Mouse (Mus musculus): ENCODE measurements around the gene Naa80. TPM values are rescaled to one million over a fixed set of nuclear protein-coding genes. Genes with fewer than 3 reads are reported as not detected.
"Not testable (repeated sequence)": the region's sequence is repeated elsewhere in the genome, so short reads cannot be mapped to it uniquely, and the experiment has no call there.

The Naa80 gene
- polyA plus RNA-seq, 1 experiment, result 19.5 TPM

- under 1% methylated on average over 46 of the region's 46 CpGs for WGBS
- TF ChIP-seq POLR2A (IDR thresholded peaks at IDR 0.05; ENCODE audit: borderline replicate concordance, insufficient read depth, low read length) (peak; percentile 69; the same call in 1 of the 2 replicates), CTCF (IDR thresholded peaks at IDR 0.05; ENCODE audit: borderline replicate concordance, insufficient read depth, low read depth, low read length) (no peak)
Measured at GRCm38 (mm10) chr9:107563029-107563581, 15.6 kb upstream of the Naa80 start, which contains the start of gene Tusc2. Gene Tusc2, plus strand, starts transcription at chr9:107563255.

GRCm38 (mm10) chr9:107565556-107565955, 13.1 kb upstream of the Naa80 start:
- not testable (repeated sequence) for DNase-seq; H3K4me3 ChIP-seq (replicated peaks; ENCODE audit: insufficient read depth, low read depth, low read length); H3K27me3 ChIP-seq (ENCODE audit: control insufficient read depth, insufficient read depth, low read length); H3K27ac ChIP-seq (ENCODE audit: insufficient read depth, low read length)
- 45% methylated on average over 5 of the region's 5 CpGs for WGBS
- H3K4me1 ChIP-seq (ENCODE audit: control insufficient read depth, insufficient read depth, low read length), result peaks cover 16% of the 10 kb centered on the region

More at GRCm38 (mm10) chr9:107563029-107563581, 15.6 kb upstream of the Naa80 start, which contains the start of gene Tusc2:
- Histone ChIP-seq H3K27ac (ENCODE audit: insufficient read depth, low read length) (peak within 1 kb of the TSS; percentile 55; the same call in 1 of the 2 replicates), H3K4me3 (replicated peaks; ENCODE audit: insufficient read depth, low read depth, low read length) (peak within 1 kb of the TSS; percentile 82), H3K4me1 (ENCODE audit: control insufficient read depth, insufficient read depth, low read length) (peaks cover 10% of the 10 kb centered on the region; the same call in 1 of the 2 replicates), H3K27me3 (ENCODE audit: control insufficient read depth, insufficient read depth, low read length) (no peaks in the 10 kb centered on the region)
- DNase-seq, result peak; percentile 94 to 98

- H3K4me3 ChIP-seq (replicated peaks; ENCODE audit: insufficient read depth, low read depth, low read length), result no peak overlapping the region
- H3K27ac ChIP-seq (ENCODE audit: insufficient read depth, low read length), result no peak overlapping the region
- TF ChIP-seq POLR2A (IDR thresholded peaks at IDR 0.05; ENCODE audit: borderline replicate concordance, insufficient read depth, low read length) (no peak), CTCF (IDR thresholded peaks at IDR 0.05; ENCODE audit: borderline replicate concordance, insufficient read depth, low read depth, low read length) (peak; percentile 86)
- DNase-seq, result peak; percentile 74 to 84
- peaks cover 16% of the 10 kb centered on the region for H3K4me1 ChIP-seq (ENCODE audit: control insufficient read depth, insufficient read depth, low read length)
- no peaks in the 10 kb centered on the region for H3K27me3 ChIP-seq (ENCODE audit: control insufficient read depth, insufficient read depth, low read length)
- 53% methylated on average over 15 of the region's 15 CpGs for WGBS
Measured at GRCm38 (mm10) chr9:107566041-107566709, 12.5 kb upstream of the Naa80 start.

GRCm38 (mm10) chr9:107566855-107567254, 11.8 kb upstream of the Naa80 start:
- Histone ChIP-seq H3K27me3 (ENCODE audit: control insufficient read depth, insufficient read depth, low read length) (no peaks in the 10 kb centered on the region), H3K27ac (ENCODE audit: insufficient read depth, low read length) (no peak overlapping the region), H3K4me3 (replicated peaks; ENCODE audit: insufficient read depth, low read depth, low read length) (no peak overlapping the region), H3K4me1 (ENCODE audit: control insufficient read depth, insufficient read depth, low read length) (peaks cover 16% of the 10 kb centered on the region)
- WGBS, result 79% methylated on average over 3 of the region's 3 CpGs
- no peak for DNase-seq
- no peak for TF ChIP-seq CTCF (IDR thresholded peaks at IDR 0.05; ENCODE audit: borderline replicate concordance, insufficient read depth, low read depth, low read length)
- no peak for TF ChIP-seq POLR2A (IDR thresholded peaks at IDR 0.05; ENCODE audit: borderline replicate concordance, insufficient read depth, low read length)

GRCm38 (mm10) chr9:107567702-107568319, 10.9 kb upstream of the Naa80 start, which contains the start of gene Hyal2:
Gene Hyal2, plus strand, starts transcription at chr9:107567945.
- peak within 1 kb of the TSS; percentile 24; the same call in 1 of the 2 replicates for H3K27ac ChIP-seq (ENCODE audit: insufficient read depth, low read length)
- H3K27me3 ChIP-seq (ENCODE audit: control insufficient read depth, insufficient read depth, low read length), result no peaks in the 10 kb centered on the region
- DNase-seq, result no peak
- TF ChIP-seq CTCF (IDR thresholded peaks at IDR 0.05; ENCODE audit: borderline replicate concordance, insufficient read depth, low read depth, low read length), result no peak
- TF ChIP-seq POLR2A (IDR thresholded peaks at IDR 0.05; ENCODE audit: borderline replicate concordance, insufficient read depth, low read length), result no peak
- peak within 1 kb of the TSS; percentile 63 for H3K4me3 ChIP-seq (replicated peaks; ENCODE audit: insufficient read depth, low read depth, low read length)
- WGBS, result 50% methylated on average over 18 of the region's 18 CpGs
- H3K4me1 ChIP-seq (ENCODE audit: control insufficient read depth, insufficient read depth, low read length), result peaks cover 16% of the 10 kb centered on the region

GRCm38 (mm10) chr9:107568331-107569261, 10.1 kb upstream of the Naa80 start:
- 4% methylated on average over 41 of the region's 41 CpGs for WGBS
- Histone ChIP-seq H3K4me1 (ENCODE audit: control insufficient read depth, insufficient read depth, low read length) (peaks cover 16% of the 10 kb centered on the region), H3K4me3 (replicated peaks; ENCODE audit: insufficient read depth, low read depth, low read length) (peak overlapping the region; percentile 63), H3K27ac (ENCODE audit: insufficient read depth, low read length) (peak overlapping the region; percentile 24; the same call in 1 of the 2 replicates), H3K27me3 (ENCODE audit: control insufficient read depth, insufficient read depth, low read length) (no peaks in the 10 kb centered on the region)
- DNase-seq, result peak; percentile 79 to 81
- peak; percentile 34; the same call in 1 of the 2 replicates for TF ChIP-seq POLR2A (IDR thresholded peaks at IDR 0.05; ENCODE audit: borderline replicate concordance, insufficient read depth, low read length)
- TF ChIP-seq CTCF (IDR thresholded peaks at IDR 0.05; ENCODE audit: borderline replicate concordance, insufficient read depth, low read depth, low read length), result no peak

- Histone ChIP-seq H3K27ac (ENCODE audit: insufficient read depth, low read length) (0 out of 2 replicates have a peak overlapping the region, but pooled peaks have one; percentile 12), H3K27me3 (ENCODE audit: control insufficient read depth, insufficient read depth, low read length) (no peaks in the 10 kb centered on the region), H3K4me3 (replicated peaks; ENCODE audit: insufficient read depth, low read depth, low read length) (peak overlapping the region; percentile 63), H3K4me1 (ENCODE audit: control insufficient read depth, insufficient read depth, low read length) (peaks cover 12% of the 10 kb centered on the region)
- WGBS, result 2% methylated on average over 23 of the region's 23 CpGs
- TF ChIP-seq CTCF (IDR thresholded peaks at IDR 0.05; ENCODE audit: borderline replicate concordance, insufficient read depth, low read depth, low read length) (no peak), POLR2A (IDR thresholded peaks at IDR 0.05; ENCODE audit: borderline replicate concordance, insufficient read depth, low read length) (no peak)
- DNase-seq, result no peak
Measured at GRCm38 (mm10) chr9:107569270-107569669, 9.4 kb upstream of the Naa80 start.
